Mouse (Mus musculus) CH12.LX (cell line): Measurements from ENCODE around the gene Ccnd1.

ENCODE experiments used
- BHLHE40 ChIP-seq: IDR thresholded peaks from 2 replicates; pipeline ENCODE4 v1.6.1; 2011; ENCODE audit warnings: mild to moderate bottlenecking, low read depth, low read length, improper control_type of control experiment
- CHD2 ChIP-seq: IDR thresholded peaks from 2 replicates; pipeline ENCODE4 v1.6.1; 2011; ENCODE audit warnings: low read length, improper control_type of control experiment
- CTCF ChIP-seq, 2 experiments: IDR thresholded peaks in 1 of 2; conservative IDR thresholded peaks in 1 of 2; 2 replicates each; pipeline ENCODE4 v1.5.1; 2011 to 2012; ENCODE audit warnings: low read depth in 2 of 2, low read length in 2 of 2, improper control_type of control experiment in 1 of 2, inconsistent platforms in 1 of 2, mild to moderate bottlenecking in 1 of 2, moderate library complexity in 1 of 2
- E2F4 ChIP-seq: IDR thresholded peaks from 2 replicates; pipeline ENCODE4 v1.6.1; 2011; ENCODE audit warnings: low read depth, low read length, improper control_type of control experiment; ENCODE audit not compliant: insufficient replicate concordance
- EP300 ChIP-seq: IDR thresholded peaks from 2 replicates; pipeline ENCODE4 v1.6.1; 2011; ENCODE audit warnings: low read length, improper control_type of control experiment
- JUND ChIP-seq: conservative IDR thresholded peaks from 2 replicates; pipeline ENCODE4 v1.6.1; 2011; ENCODE audit warnings: low read depth, low read length, improper control_type of control experiment
- MEF2A ChIP-seq: IDR thresholded peaks from 2 replicates; pipeline ENCODE4 v1.6.1; 2014; ENCODE audit warnings: low read depth, mild to moderate bottlenecking, inconsistent platforms, low read length, improper control_type of control experiment, borderline replicate concordance
- NELFE ChIP-seq: IDR thresholded peaks from 2 replicates; pipeline ENCODE4 v1.6.1; 2011; ENCODE audit warnings: low read depth, low read length, improper control_type of control experiment

- TF ChIP-seq JUND (no peak), MEF2A (no peak), CHD2 (no peak), CTCF (conservative IDR thresholded peaks at IDR 0.05 in 1 of 2, IDR thresholded peaks at IDR 0.05 in 1 of 2; ENCODE audit: low read depth in 2 of 2, low read length in 2 of 2) (no peak), NELFE (no peak), EP300 (no peak), E2F4 (no peak), BHLHE40 (no peak)
These were observed 7.3 kb downstream of the Ccnd1 start for GRCm38 (mm10) chr7:144932389-144932937.
